Mouse (Mus musculus) lung, postnatal 0 days (tissue): ENCODE results near the gene Tbx2.

Experiments
- CTCF ChIP-seq: IDR thresholded peaks from 2 replicates; pipeline ENCODE4 v1.5.1; 2016; ENCODE audit warnings: antibody characterized with exemption, mild to moderate bottlenecking
- EP300 ChIP-seq: IDR thresholded peaks from 2 replicates; pipeline ENCODE4 v1.6.1; 2016; ENCODE audit warnings: antibody characterized with exemption, mild to moderate bottlenecking, control low read depth

DNA sequence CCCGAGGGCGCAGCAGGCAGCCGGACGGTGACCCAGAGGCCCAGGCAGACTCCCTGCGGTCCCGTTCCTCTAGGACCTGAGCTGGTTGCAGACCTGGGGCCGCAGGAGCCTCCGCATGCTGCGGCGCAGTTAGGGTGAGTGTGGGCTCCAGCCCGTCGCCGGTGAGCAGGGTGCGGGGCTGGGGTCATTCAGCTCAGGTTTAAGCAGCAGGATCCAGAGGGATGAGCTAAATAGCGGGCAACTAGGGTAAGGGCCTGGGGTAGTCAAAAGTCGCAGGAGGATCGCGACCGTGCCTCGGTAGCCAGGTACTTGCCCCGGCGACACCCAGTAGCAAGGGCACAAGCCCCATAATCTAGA is 54.1 kb downstream of the Tbx2 start:
- no peak for TF ChIP-seq CTCF
- no peak for TF ChIP-seq EP300
